Mouse (Mus musculus) CH12.LX (cell line): ENCODE results near the gene Vps33a. TPM values are rescaled to one million over a fixed set of nuclear protein-coding genes. Genes with fewer than 3 reads are reported as not detected.

Experiments
- DNase-seq: peaks from one replicate; pipeline ENCODE4 v3.0.0-alpha.2; 2013; ENCODE audit errors: extremely low read depth
- H3K27ac ChIP-seq: 2 replicates; pipeline ENCODE4 v1.5.1; 2012; ENCODE audit warnings: low read depth, mild to moderate bottlenecking, control low read depth, moderate library complexity; ENCODE audit not compliant: insufficient read depth
- H3K27me3 ChIP-seq: replicated peaks from 2 replicates; pipeline ENCODE3; 2012; ENCODE audit warnings: inconsistent platforms
- H3K36me3 ChIP-seq, 2 experiments: replicated peaks in 1 of 2; 2 replicates each; pipeline versions ENCODE3 to v1.6.1; 2012; ENCODE audit warnings: inconsistent platforms in 1 of 2, low read length in 1 of 2, mild to moderate bottlenecking in 1 of 2, mixed read lengths in 1 of 2, moderate library complexity in 1 of 2; ENCODE audit not compliant: control insufficient read depth in 1 of 2, insufficient read depth in 1 of 2
- H3K4me1 ChIP-seq, 2 experiments: 2 replicates each; pipeline ENCODE4 v1.6.1; 2012; ENCODE audit warnings: inconsistent platforms in 1 of 2, moderate library complexity in 1 of 2; ENCODE audit not compliant: insufficient read depth in 2 of 2, control insufficient read depth in 1 of 2
- H3K4me2 ChIP-seq: 2 replicates; pipeline ENCODE4 v1.6.1; 2012; ENCODE audit warnings: low read depth, mild to moderate bottlenecking, control low read depth; ENCODE audit not compliant: poor library complexity, insufficient read depth, severe bottlenecking
- H3K4me3 ChIP-seq, 3 experiments: fragments of 150-350 bp in 1 of 3; sonication (generic) in 1 of 3; replicated peaks in 1 of 3; 2 replicates each; pipeline versions ENCODE3 to v1.5.1; 2011 to 2012; ENCODE audit warnings: low read depth in 2 of 3, low read length in 2 of 3, mild to moderate bottlenecking in 2 of 3, moderate library complexity in 2 of 3, control low read depth in 1 of 3, improper control_type of control experiment in 1 of 3, inconsistent platforms in 1 of 3, mixed read lengths in 1 of 3; ENCODE audit not compliant: poor library complexity in 1 of 3
- H3K79me2 ChIP-seq: replicated peaks from 2 replicates; pipeline ENCODE4 v1.6.1; 2012; ENCODE audit warnings: mild to moderate bottlenecking, moderate library complexity; ENCODE audit not compliant: control insufficient read depth, poor library complexity, insufficient read depth, severe bottlenecking; ENCODE audit errors: extremely low read depth
- H3K9ac ChIP-seq: 2 replicates; pipeline ENCODE4 v1.6.1; 2012; ENCODE audit warnings: low read depth, mild to moderate bottlenecking, control low read depth, moderate library complexity; ENCODE audit not compliant: insufficient read depth
- H3K9me3 ChIP-seq: replicated peaks from 2 replicates; pipeline ENCODE3; 2012; ENCODE audit warnings: low read length, inconsistent platforms, mixed read lengths
- BHLHE40 ChIP-seq: IDR thresholded peaks from 2 replicates; pipeline ENCODE4 v1.6.1; 2011; ENCODE audit warnings: mild to moderate bottlenecking, low read depth, low read length, improper control_type of control experiment
- ETS1 ChIP-seq: conservative IDR thresholded peaks from 2 replicates; pipeline ENCODE4 v1.6.1; 2012; ENCODE audit warnings: low read depth, mild to moderate bottlenecking, inconsistent platforms, low read length, improper control_type of control experiment, moderate library complexity
- HCFC1 ChIP-seq: IDR thresholded peaks from 2 replicates; pipeline ENCODE4 v1.6.1; 2012; ENCODE audit warnings: low read depth, mild to moderate bottlenecking, inconsistent platforms, low read length, improper control_type of control experiment
- IRF4 ChIP-seq: IDR thresholded peaks from 2 replicates; pipeline ENCODE4 v1.6.1; 2014; ENCODE audit warnings: low read depth, mild to moderate bottlenecking, inconsistent platforms, low read length, improper control_type of control experiment
- JUND ChIP-seq: conservative IDR thresholded peaks from 2 replicates; pipeline ENCODE4 v1.6.1; 2011; ENCODE audit warnings: low read depth, low read length, improper control_type of control experiment
- MAFK ChIP-seq: IDR thresholded peaks from 2 replicates; pipeline ENCODE4 v1.6.1; 2011; ENCODE audit warnings: low read length, improper control_type of control experiment; ENCODE audit not compliant: insufficient replicate concordance
- MAZ ChIP-seq: IDR thresholded peaks from 2 replicates; pipeline ENCODE4 v1.6.1; 2012; ENCODE audit warnings: low read depth, mild to moderate bottlenecking, inconsistent platforms, low read length, improper control_type of control experiment, moderate library complexity
- MXI1 ChIP-seq: IDR thresholded peaks from 2 replicates; pipeline ENCODE4 v1.6.1; 2011; ENCODE audit warnings: mild to moderate bottlenecking, low read depth, low read length, improper control_type of control experiment
- MYC ChIP-seq: IDR thresholded peaks from 2 replicates; pipeline ENCODE4 v1.6.1; 2011; ENCODE audit warnings: low read depth, mild to moderate bottlenecking, improper control_type of control experiment, low read length
- NELFE ChIP-seq: IDR thresholded peaks from 2 replicates; pipeline ENCODE4 v1.6.1; 2011; ENCODE audit warnings: low read depth, low read length, improper control_type of control experiment
- NRF1 ChIP-seq: IDR thresholded peaks from 2 replicates; pipeline ENCODE4 v1.6.1; 2014; ENCODE audit warnings: low read depth, mild to moderate bottlenecking, inconsistent platforms, low read length, improper control_type of control experiment, moderate library complexity
- PAX5 ChIP-seq: IDR thresholded peaks from 2 replicates; pipeline ENCODE4 v1.6.1; 2012; ENCODE audit warnings: low read length, inconsistent platforms, mixed read lengths
- POLR2AphosphoS2 ChIP-seq: IDR thresholded peaks from 2 replicates; pipeline ENCODE4 v1.6.1; 2011; ENCODE audit warnings: low read depth, low read length, improper control_type of control experiment
- RAD21 ChIP-seq: IDR thresholded peaks from 2 replicates; pipeline ENCODE4 v1.6.1; 2011; ENCODE audit warnings: low read depth, mild to moderate bottlenecking, low read length, improper control_type of control experiment, moderate library complexity
- RCOR1 ChIP-seq: conservative IDR thresholded peaks from 2 replicates; pipeline ENCODE4 v1.6.1; 2012; ENCODE audit warnings: low read depth, mild to moderate bottlenecking, inconsistent platforms, low read length, improper control_type of control experiment
- TCF12 ChIP-seq: IDR thresholded peaks from 2 replicates; pipeline ENCODE4 v1.6.1; 2014; ENCODE audit warnings: low read depth, mild to moderate bottlenecking, inconsistent platforms, low read length, improper control_type of control experiment
- UBTF ChIP-seq: IDR thresholded peaks from 2 replicates; pipeline ENCODE4 v1.6.1; 2012; ENCODE audit warnings: low read depth, mild to moderate bottlenecking, inconsistent platforms, low read length, improper control_type of control experiment, moderate library complexity
- USF2 ChIP-seq: conservative IDR thresholded peaks from 2 replicates; pipeline ENCODE4 v1.6.1; 2011; ENCODE audit warnings: low read depth, low read length, improper control_type of control experiment
- ZKSCAN1 ChIP-seq: IDR thresholded peaks from 2 replicates; pipeline ENCODE4 v1.6.1; 2012; ENCODE audit warnings: low read depth, inconsistent platforms, low read length, improper control_type of control experiment, borderline replicate concordance
- ZNF384 ChIP-seq: IDR thresholded peaks from 2 replicates; pipeline ENCODE4 v1.6.1; 2012; ENCODE audit warnings: low read depth, low read length, improper control_type of control experiment, inconsistent platforms
- dilution Hi-C: fragments of 300-500 bp; cut with MboI; formaldehyde crosslinking; loops from 2 replicates; pipeline ENCODE4 v1.14.3; 2020; ENCODE audit warnings: low sequenced_read_pairs; ENCODE audit not compliant: extremely low pct_unique_long_range_greater_than_20kb, extremely low pct_ligation_motif_present
- in situ Hi-C: fragments of 300-500 bp; cut with MboI; formaldehyde crosslinking; loops from 3 replicates; pipeline ENCODE4 v1.14.3; 2019; ENCODE audit warnings: low sequenced_read_pairs, low pct_ligation_motif_present, low pct_unique_long_range_greater_than_20kb, mixed read lengths
- polyA plus RNA-seq: library from polyadenylated mRNA; unstranded; fragments of >175 nt; gene quantifications from 2 replicates; pipeline ENCODE4 v1.2.1, GENCODE M21; 2012; ENCODE audit warnings: low read depth; ENCODE audit not compliant: insufficient read length
- total RNA-seq, 2 experiments: library from RNA; depleted of rRNA; stranded (reverse); fragments of 300-350 nt in 1 of 2; fragments of >200 nt in 1 of 2; gene quantifications; 2 replicates each; pipeline ENCODE4 v1.2.3; 2012 to 2014

The Vps33a gene
- total and polyA plus RNA-seq, 3 experiments, result 17.1 to 30.6 (median 21.0) TPM

- no peak overlapping the region for H3K4me3 ChIP-seq
- no peak overlapping the region for H3K9ac ChIP-seq
- no peak for TF ChIP-seq NRF1
- no peak for TF ChIP-seq ZNF384
- no peak for TF ChIP-seq POLR2AphosphoS2
- TF ChIP-seq MYC, result no peak
- TF ChIP-seq MAFK, result no peak
- no peak for TF ChIP-seq USF2
- TF ChIP-seq MAZ, result no peak
- TF ChIP-seq RAD21, result no peak
- TF ChIP-seq JUND, result no peak
- no peak for TF ChIP-seq TCF12
- no peak for TF ChIP-seq IRF4
- no peak for TF ChIP-seq UBTF
- no peak for TF ChIP-seq PAX5
- TF ChIP-seq NELFE, result no peak
- no peak for TF ChIP-seq ETS1
- no peak for TF ChIP-seq ZKSCAN1
- no peak for TF ChIP-seq RCOR1
- in situ Hi-C loops, result no loop called here
- no peak for DNase-seq
- H3K36me3 ChIP-seq, result peaks cover 27 to 80% of the 10 kb centered on the region in 2 experiments
- no peaks in the 10 kb centered on the region for H3K27me3 ChIP-seq
- H3K4me1 ChIP-seq, result peaks cover 0 to 4% of the 10 kb centered on the region in 2 experiments; a peak in 1 of 4 replicates
- no peaks in the 10 kb centered on the region for H3K79me2 ChIP-seq
- no peak overlapping the region for H3K4me2 ChIP-seq
- dilution Hi-C loops, result no loop called here
- H3K27ac ChIP-seq, result no peak overlapping the region
- H3K9me3 ChIP-seq, result no peaks in the 10 kb centered on the region
Measured at GRCm38 (mm10) chr5:123580043-123580442, 7.2 kb upstream of the Vps33a start.

- DNase-seq, result no peak
- H3K4me2 ChIP-seq, result no peak overlapping the region
- H3K9me3 ChIP-seq, result no peaks in the 10 kb centered on the region
- no peaks in the 10 kb centered on the region for H3K27me3 ChIP-seq
- in situ Hi-C loops, result no loop called here
- dilution Hi-C loops, result no loop called here
- H3K4me1 ChIP-seq, result peaks cover 4 to 10% of the 10 kb centered on the region in 2 experiments
- H3K79me2 ChIP-seq, result no peaks in the 10 kb centered on the region
- H3K27ac ChIP-seq, result no peak overlapping the region
- peaks cover 16 to 52% of the 10 kb centered on the region in 2 experiments for H3K36me3 ChIP-seq
- no peak overlapping the region for H3K4me3 ChIP-seq
- TF ChIP-seq POLR2AphosphoS2 (no peak), JUND (no peak), TCF12 (no peak), MYC (no peak), HCFC1 (no peak), BHLHE40 (no peak), MXI1 (no peak)
- H3K9ac ChIP-seq, result no peak overlapping the region
Measured at GRCm38 (mm10) chr5:123576696-123577095, 3.9 kb upstream of the Vps33a start.
